Comparison of ENCODE assay signal across 30 mouse cellular contexts in genomic region chr3:150695751-150696150, GRCm38 (mm10).
"Had no signal": no experiment of that assay in that cellular context is flagged by ENCODE, and none has a peak within 500 bp of the region (broad histone marks: within the 10 kb centered on the region; RNA-seq: fewer than 3 reads in every experiment).

No protein-coding gene starts in this region.

- H3K27me3 ChIP-seq: limb, embryonic 12.5 days; limb, embryonic 13.5 days; limb, embryonic 15.5 days; liver, embryonic 12.5 days; liver, embryonic 13.5 days; liver, embryonic 15.5 days; lung, embryonic 15.5 days; megakaryocyte, embryonic 14.5 days; midbrain, embryonic 12.5 days; midbrain, embryonic 13.5 days; midbrain, embryonic 15.5 days had no signal

- H3K4me1 ChIP-seq: limb, embryonic 10.5 days; limb, embryonic 12.5 days; limb, embryonic 13.5 days; limb, embryonic 15.5 days; liver, embryonic 12.5 days; liver, embryonic 13.5 days; liver, embryonic 15.5 days; megakaryocyte, embryonic 14.5 days; midbrain, embryonic 10.5 days; midbrain, embryonic 12.5 days; midbrain, embryonic 13.5 days; midbrain, embryonic 15.5 days had no signal

- H3K9ac ChIP-seq: limb, embryonic 12.5 days; limb, embryonic 13.5 days; limb, embryonic 15.5 days; liver, embryonic 12.5 days; liver, embryonic 13.5 days; liver, embryonic 14.5 days; liver, embryonic 15.5 days; liver, postnatal 0 days; lung, embryonic 15.5 days; midbrain, embryonic 12.5 days; midbrain, embryonic 13.5 days; midbrain, embryonic 15.5 days had no signal

- H3K4me2 ChIP-seq: limb, embryonic 12.5 days; limb, embryonic 13.5 days; limb, embryonic 15.5 days; liver, embryonic 11.5 days; liver, embryonic 12.5 days; liver, embryonic 13.5 days; liver, embryonic 15.5 days; lung, embryonic 15.5 days; midbrain, embryonic 11.5 days; midbrain, embryonic 12.5 days; midbrain, embryonic 13.5 days; midbrain, embryonic 15.5 days had no signal

- H3K9me3 ChIP-seq: limb, embryonic 10.5 days; limb, embryonic 12.5 days; limb, embryonic 13.5 days; limb, embryonic 15.5 days; liver, embryonic 12.5 days; liver, embryonic 13.5 days; liver, embryonic 15.5 days; lung, embryonic 15.5 days; megakaryocyte, embryonic 14.5 days; midbrain, embryonic 10.5 days; midbrain, embryonic 12.5 days; midbrain, embryonic 13.5 days; midbrain, embryonic 15.5 days had no signal

- H3K4me3 ChIP-seq: left cerebral cortex, adult 2 months; limb, embryonic 10.5 days; limb, embryonic 12.5 days; limb, embryonic 13.5 days; limb, embryonic 15.5 days; liver, embryonic 12.5 days; liver, embryonic 13.5 days; liver, embryonic 15.5 days; lung, embryonic 15.5 days; megakaryocyte, embryonic 14.5 days; midbrain, embryonic 10.5 days; midbrain, embryonic 12.5 days; midbrain, embryonic 13.5 days; midbrain, embryonic 15.5 days; myocyte had no signal

- ATAC-seq: liver, embryonic 12.5 days; liver, postnatal 0 days; lung, postnatal 0 days; midbrain, embryonic 13.5 days; midbrain, embryonic 15.5 days; midbrain, embryonic 16.5 days had no signal

- H3K36me3 ChIP-seq: limb, embryonic 10.5 days; limb, embryonic 12.5 days; limb, embryonic 13.5 days; limb, embryonic 15.5 days; liver, embryonic 12.5 days; liver, embryonic 13.5 days; liver, embryonic 15.5 days; lung, embryonic 15.5 days; midbrain, embryonic 10.5 days; midbrain, embryonic 12.5 days; midbrain, embryonic 13.5 days; midbrain, embryonic 15.5 days had no signal

- DNase-seq: left cerebral cortex, postnatal 4 days; liver; liver, embryonic 13.5 days; liver, postnatal 0 days; lung, adult 18-20 months; lung, adult 2 months; lung, postnatal 10 days; lung, postnatal 14 days; lung, postnatal 36 days; midbrain, embryonic 14.5 days had no signal

- H3K27ac ChIP-seq: left cerebral cortex, adult 2 months; limb, embryonic 10.5 days; limb, embryonic 12.5 days; limb, embryonic 13.5 days; limb, embryonic 15.5 days; liver, embryonic 12.5 days; liver, embryonic 13.5 days; liver, embryonic 14.5 days; liver, embryonic 15.5 days; lung, embryonic 15.5 days; macrophage; midbrain, embryonic 10.5 days; midbrain, embryonic 12.5 days; midbrain, embryonic 13.5 days; midbrain, embryonic 15.5 days had no signal
